Mouse (Mus musculus) adrenal gland, postnatal 25 days (tissue): ENCODE data around the gene Fxyd3. TPM values are rescaled to one million over a fixed set of nuclear protein-coding genes. Genes with fewer than 3 reads are reported as not detected.

ENCODE experiments used
- DNase-seq: peaks from one replicate; pipeline ENCODE4 v3.0.0; 2021; ENCODE audit warnings: mixed read lengths
- total RNA-seq: library from RNA; stranded (reverse); gene quantifications from 2 replicates; pipeline ENCODE4 v1.2.3, GENCODE M21; 2021

The Fxyd3 gene
- total RNA-seq, 1 experiment from 2014 or later, result 0.73 TPM

GRCm38 (mm10) chr7:31098697-31099611, 22.4 kb upstream of the Fxyd3 start:
- peak; percentile 63 for DNase-seq

GRCm38 (mm10) chr7:31097583-31098248, 21.2 kb upstream of the Fxyd3 start:
- DNase-seq, result peak; percentile 89

GRCm38 (mm10) chr7:31096892-31097564, 20.5 kb upstream of the Fxyd3 start:
- no peak for DNase-seq

GRCm38 (mm10) chr7:31094774-31095501, 18.4 kb upstream of the Fxyd3 start:
- DNase-seq, result no peak

- DNase-seq, result no peak
These were observed 13.2 kb upstream of the Fxyd3 start for GRCm38 (mm10) chr7:31089721-31090120.

GRCm38 (mm10) chr7:31088206-31088605, 11.7 kb upstream of the Fxyd3 start:
- no peak for DNase-seq

GRCm38 (mm10) chr7:31087262-31087661, 10.8 kb upstream of the Fxyd3 start:
- no peak for DNase-seq

- DNase-seq, result no peak
These were observed 9.8 kb upstream of the Fxyd3 start for GRCm38 (mm10) chr7:31086175-31086755.

- peak; percentile 16 for DNase-seq
These were observed 8.7 kb upstream of the Fxyd3 start for GRCm38 (mm10) chr7:31085171-31085570.

GRCm38 (mm10) chr7:31084140-31084539, 7.6 kb upstream of the Fxyd3 start:
- DNase-seq, result no peak

GRCm38 (mm10) chr7:31082831-31083588, 6.5 kb upstream of the Fxyd3 start:
- peak; percentile 30 for DNase-seq

GRCm38 (mm10) chr7:31082106-31082505, 5.6 kb upstream of the Fxyd3 start:
- DNase-seq, result no peak

GRCm38 (mm10) chr7:31081106-31081505, 4.6 kb upstream of the Fxyd3 start:
- no peak for DNase-seq

GRCm38 (mm10) chr7:31080611-31081010, 4.1 kb upstream of the Fxyd3 start:
- no peak for DNase-seq

GRCm38 (mm10) chr7:31079670-31080069, 3.2 kb upstream of the Fxyd3 start:
- DNase-seq, result no peak

- no peak for DNase-seq
These were observed 1.5 kb upstream of the Fxyd3 start for GRCm38 (mm10) chr7:31077885-31078445.

GRCm38 (mm10) chr7:31077470-31077869, 966 bp upstream of the Fxyd3 start:
- DNase-seq, result no peak

GRCm38 (mm10) chr7:31074713-31075069, 1.8 kb downstream of the Fxyd3 start:
- no peak for DNase-seq

GRCm38 (mm10) chr7:31074061-31074712, 2.3 kb downstream of the Fxyd3 start:
- no peak for DNase-seq

- no peak for DNase-seq
These were observed 3.0 kb downstream of the Fxyd3 start for GRCm38 (mm10) chr7:31073546-31073945.
